Mouse (Mus musculus) testis, adult 2 months (tissue): ENCODE data around the gene Frmd4a.

Experiments
- CTCF ChIP-seq: fragments of 200-500 bp; IDR thresholded peaks from 2 replicates; pipeline ENCODE4 v1.5.1; 2012; ENCODE audit warnings: low read depth, mild to moderate bottlenecking, inconsistent platforms, low read length, moderate library complexity; ENCODE audit not compliant: control insufficient read depth, insufficient read depth, insufficient replicate concordance
- POLR2A ChIP-seq: fragments of 200-500 bp; IDR thresholded peaks from 2 replicates; pipeline ENCODE4 v1.6.1; 2012; ENCODE audit warnings: low read depth, mild to moderate bottlenecking, inconsistent platforms, low read length, moderate library complexity; ENCODE audit not compliant: control insufficient read depth

- TF ChIP-seq POLR2A (no peak), CTCF (no peak)
Measured at GRCm38 (mm10) chr2:4603361-4603945, 585.9 kb downstream of the Frmd4a start.
